Comparison of ENCODE assay signal across 8 mouse cellular contexts in the genomic region with DNA sequence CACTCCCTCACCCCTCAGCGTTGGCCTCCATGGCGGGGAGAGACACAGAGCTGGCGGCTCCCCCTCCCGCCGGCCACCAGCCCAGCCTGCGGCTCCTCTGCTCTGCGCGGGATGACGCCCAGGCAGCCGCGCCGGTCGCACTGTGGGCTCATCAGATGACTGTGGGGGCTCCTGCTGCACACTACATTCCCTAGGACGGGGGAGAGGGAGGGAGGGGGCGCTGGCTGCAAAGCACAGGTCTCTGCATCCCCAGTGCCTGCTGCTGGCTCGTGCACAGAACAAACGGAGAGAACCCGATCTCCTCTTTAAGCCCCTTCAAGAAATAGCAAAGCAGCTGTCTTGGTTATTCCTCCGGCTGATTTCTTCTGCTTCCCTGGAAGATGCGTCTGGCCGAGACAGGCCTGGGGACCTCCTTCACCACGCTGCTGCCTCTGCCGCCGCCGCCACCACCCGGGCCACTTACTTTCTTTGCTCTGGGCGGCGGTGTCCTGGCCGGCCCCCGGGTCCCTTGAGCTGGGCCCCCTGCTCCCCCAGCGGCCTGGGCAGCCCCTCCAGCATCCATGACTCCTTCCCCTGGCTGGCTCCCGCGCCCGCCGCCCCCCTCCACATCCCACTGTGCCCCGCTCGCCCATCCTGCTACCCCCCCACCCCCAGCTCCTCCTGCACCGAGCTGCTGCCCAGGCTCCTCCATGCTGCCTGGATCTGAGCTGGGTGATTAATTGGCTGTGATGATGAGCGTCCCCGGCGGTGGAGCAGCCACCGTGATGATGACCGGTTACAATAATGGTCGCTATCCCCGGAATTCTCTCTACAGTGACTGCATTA.
DNase-seq lines count a peak whose midpoint lies in the region; ATAC-seq lines count a peak whose summit lies in the region.

No protein-coding gene starts in this region.

- H3K27ac ChIP-seq in midbrain, embryonic 13.5 days = peak overlapping the region; percentile 96

- ATAC-seq in midbrain, embryonic 13.5 days = peak; percentile 91

- peak overlapping the region; percentile 64 for H3K4me3 ChIP-seq in midbrain, embryonic 13.5 days (replicated peaks)

- H3K4me2 ChIP-seq in midbrain, embryonic 13.5 days (replicated peaks) = peak overlapping the region; percentile 71

- H3K9ac ChIP-seq in midbrain, embryonic 13.5 days (replicated peaks) = peak overlapping the region; percentile 80

- under 1% methylated on average over 41 of the region's 45 CpGs for WGBS in midbrain, embryonic 13.5 days

- intact Hi-C loops in gastrocnemius, postnatal 14 days (cut with DNase I; ENCODE audit: low total_unique reads) = no loop called here

- H3K9me3 ChIP-seq in midbrain, embryonic 13.5 days = no peaks in the 10 kb centered on the region

- no peaks in the 10 kb centered on the region for H3K36me3 ChIP-seq in midbrain, embryonic 13.5 days

- H3K27me3 ChIP-seq in midbrain, embryonic 13.5 days = no peaks in the 10 kb centered on the region

- H3K4me1 ChIP-seq in midbrain, embryonic 13.5 days (replicated peaks) = peaks cover 59% of the 10 kb centered on the region

- peak; percentile 19 for DNase-seq in gastrocnemius, postnatal 10 days
- DNase-seq in gastrocnemius, postnatal 14 days = no peak
- DNase-seq in brain, embryonic 18.5 days (ENCODE audit: low read depth, low spot score) = peak; percentile 39
- peak; percentile 46 to 51 for DNase-seq in frontal cortex, postnatal 25 days (ENCODE audit: low spot score in 2 of 2)
- peak; percentile 65 to 67 for DNase-seq in layer of hippocampus, postnatal 36 days
- DNase-seq in testis, postnatal 10 days (ENCODE audit: low spot score) = no peak
- no peak for DNase-seq in testis, postnatal 14 days (ENCODE audit: low spot score)

Comparison
In these comparisons a context has a peak if more than half of its experiments do, and no peak if none do; other contexts are left out.
1. DNase-seq: peak in gastrocnemius, postnatal 10 days (single experiment), brain, embryonic 18.5 days (single experiment), frontal cortex, postnatal 25 days (2 of 2) and layer of hippocampus, postnatal 36 days (2 of 2); none in gastrocnemius, postnatal 14 days (single experiment), testis, postnatal 10 days (single experiment) and testis, postnatal 14 days (single experiment).